Mouse (Mus musculus) gonadal fat pad, adult 2 months (tissue): Measurements from ENCODE around the gene Trim38. TPM values are rescaled to one million over a fixed set of nuclear protein-coding genes. Genes with fewer than 3 reads are reported as not detected.
"Not testable (repeated sequence)": the region's sequence is repeated elsewhere in the genome, so short reads cannot be mapped to it uniquely, and the experiment has no call there.

ENCODE experiments used
- DNase-seq: peaks from one replicate; pipeline ENCODE4 v3.0.0-alpha.2; 2012; ENCODE audit warnings: low read depth
- polyA plus RNA-seq: library from polyadenylated mRNA; depleted of rRNA; stranded (reverse); fragments of >200 nt; gene quantifications from 2 replicates; pipeline ENCODE4 v1.2.3, GENCODE M21; 2012; rRNA removed

The Trim38 gene
- polyA plus RNA-seq = 0.10 and 0.16 TPM in 2 replicates

DNA sequence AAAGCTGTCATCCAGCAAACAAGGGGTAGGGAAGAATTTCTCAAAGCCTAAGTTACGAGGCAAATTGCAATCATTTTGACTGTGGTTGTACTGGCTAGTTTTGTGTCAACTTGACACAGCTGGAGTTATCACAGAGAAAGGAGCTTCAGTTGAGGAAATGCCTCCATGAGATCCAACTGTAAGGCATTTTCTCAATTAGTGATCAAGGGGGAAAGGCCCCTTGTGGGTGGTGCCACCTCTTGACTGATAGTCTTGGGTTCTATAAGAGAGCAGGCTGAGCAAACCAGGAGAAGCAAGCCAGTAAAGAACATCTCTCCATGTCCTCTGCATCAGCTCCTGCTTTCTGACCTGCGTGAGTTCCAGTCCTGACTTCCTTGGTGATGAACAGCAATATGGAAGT, at the start of gene Trim38:
Trim38 (plus strand) TSS at position 301 of the 400 bp plus-strand sequence.
- not testable (repeated sequence) for DNase-seq

DNA sequence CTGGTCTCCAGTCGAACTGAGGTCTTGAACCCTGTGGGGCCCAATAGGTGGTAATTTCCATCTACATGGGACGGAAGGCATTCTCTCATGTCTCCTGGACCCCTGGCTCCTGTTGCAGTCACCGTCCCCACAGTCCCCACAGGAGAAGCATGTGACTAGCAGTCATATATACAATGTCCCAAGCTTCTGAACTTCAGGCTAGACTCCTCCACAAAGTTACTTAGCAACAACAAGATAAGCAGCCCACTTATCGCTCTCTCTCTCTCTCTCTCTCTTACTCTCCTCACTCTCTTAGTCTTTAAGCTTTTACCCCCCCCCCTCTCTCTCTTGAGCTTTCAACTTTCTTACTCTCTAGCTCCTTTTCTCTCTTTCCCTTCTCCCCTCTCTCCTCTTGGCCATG, 45.5 kb upstream of the Trim38 start:
- no peak for DNase-seq

GRCm38 (mm10) chr13:23725213-23725612, 44.5 kb upstream of the Trim38 start:
- DNase-seq = no peak

GRCm38 (mm10) chr13:23728472-23729191, 41.1 kb upstream of the Trim38 start:
- no peak for DNase-seq

DNA sequence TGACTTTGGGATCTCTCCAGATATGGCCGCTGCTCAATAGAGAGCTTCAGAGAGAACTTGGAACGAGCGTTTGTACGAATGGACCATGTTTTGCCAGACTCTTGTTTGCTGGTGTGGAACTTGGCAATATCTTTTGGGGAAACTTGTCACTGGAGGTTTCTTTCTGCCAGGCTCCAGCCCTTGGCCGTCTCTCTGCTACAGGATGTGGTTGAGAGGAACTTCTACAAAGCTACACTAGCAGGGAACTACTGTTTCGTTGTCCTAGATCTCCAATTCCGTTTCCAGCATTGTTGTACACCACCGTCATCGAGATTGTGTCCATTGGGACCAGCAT, 40.6 kb upstream of the Trim38 start:
- DNase-seq = no peak

DNA sequence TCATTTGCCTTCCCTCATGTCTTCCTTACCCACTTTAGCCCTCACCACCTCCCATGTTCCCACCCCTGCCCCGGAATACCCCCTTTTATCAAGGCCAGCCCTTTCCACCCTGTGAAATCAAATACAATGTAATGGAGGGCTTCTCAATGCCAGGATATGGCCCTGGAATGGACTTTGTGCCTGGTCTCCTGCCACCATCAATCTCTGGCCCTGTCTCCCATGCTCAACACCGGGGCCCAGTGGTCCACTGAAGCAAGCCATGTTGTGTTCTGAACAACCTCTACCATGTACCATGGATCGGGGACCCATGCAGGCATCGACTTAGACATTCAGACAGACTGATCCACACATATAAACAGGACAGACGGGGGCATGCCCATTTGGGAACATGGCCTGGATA, 40.0 kb upstream of the Trim38 start:
- DNase-seq = no peak

DNA sequence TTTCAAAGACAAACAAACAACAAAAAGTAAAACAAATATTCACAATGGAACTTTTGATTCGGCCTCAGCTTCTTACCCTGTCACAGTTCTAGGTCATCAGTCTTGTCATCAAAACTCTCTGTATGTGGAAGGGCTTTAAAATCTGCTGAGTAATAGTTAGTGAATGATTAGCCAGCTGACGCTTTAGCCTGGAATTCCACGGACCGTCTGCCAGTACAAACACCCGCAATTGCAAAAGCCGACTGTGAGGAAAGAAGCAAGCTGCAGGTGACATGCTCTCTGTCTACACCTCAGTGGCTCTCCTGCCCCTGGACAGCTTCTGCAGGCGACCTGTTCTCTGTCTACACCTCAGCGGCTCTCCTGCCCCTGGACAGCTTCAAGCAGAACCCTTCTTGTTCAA, 39.2 kb upstream of the Trim38 start:
- no peak for DNase-seq

DNA sequence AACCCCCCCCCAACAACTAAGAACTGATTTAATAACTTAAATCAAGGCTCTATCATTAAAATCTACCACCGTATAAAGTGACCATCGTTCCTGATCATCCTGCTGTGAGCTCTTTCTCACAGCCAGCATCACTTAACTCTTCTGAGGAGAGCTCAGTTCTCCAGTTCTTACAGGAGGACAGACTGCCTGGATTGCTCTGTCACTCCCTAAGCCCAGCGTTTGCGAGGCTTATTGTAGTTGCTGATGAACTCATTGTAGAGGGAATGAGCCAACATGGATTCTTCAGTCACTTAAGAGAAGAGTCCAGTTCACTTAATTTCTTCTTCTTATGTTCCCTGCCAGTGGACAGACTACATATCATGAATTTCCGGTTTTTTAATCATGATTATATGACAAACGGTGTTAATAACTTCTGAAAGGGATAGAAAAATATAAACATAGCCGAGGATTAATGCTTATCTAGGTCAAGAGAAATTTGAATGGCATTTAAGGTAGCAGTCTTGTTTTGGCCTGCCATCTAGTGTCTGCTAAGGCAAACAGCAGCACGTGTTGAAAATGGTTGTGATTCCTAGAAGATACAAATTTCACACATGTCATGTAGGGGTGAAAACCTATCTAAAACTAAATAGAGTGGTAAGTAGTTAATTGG, 37.4 kb upstream of the Trim38 start:
- no peak for DNase-seq

- DNase-seq = no peak
Measured at GRCm38 (mm10) chr13:23737091-23737490, 32.6 kb upstream of the Trim38 start.

DNA sequence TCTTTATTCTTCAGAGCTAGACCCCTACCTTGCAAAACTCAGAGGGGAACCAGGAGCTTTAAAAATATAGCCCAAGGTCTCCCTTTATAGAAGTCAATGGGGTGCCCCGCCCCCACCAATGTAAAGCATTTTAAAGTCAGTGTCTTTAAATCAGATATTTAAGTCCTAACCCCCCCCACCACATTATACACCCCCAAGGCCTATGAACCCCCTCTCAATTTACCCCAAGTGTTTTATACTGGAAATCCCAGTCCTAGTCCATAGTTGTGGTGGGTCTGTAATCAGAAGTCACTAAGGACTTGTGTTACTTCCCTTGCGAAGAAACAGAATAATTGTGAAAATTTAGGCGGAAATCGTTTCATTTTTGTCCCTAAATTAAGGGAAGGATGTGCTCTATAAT, 31.7 kb upstream of the Trim38 start:
- no peak for DNase-seq

- DNase-seq = no peak
Measured at GRCm38 (mm10) chr13:23738677-23739068, 31.0 kb upstream of the Trim38 start, which contains the start of gene Hist1h1c. Gene Hist1h1c (plus strand): TSS chr13:23738808.

DNA sequence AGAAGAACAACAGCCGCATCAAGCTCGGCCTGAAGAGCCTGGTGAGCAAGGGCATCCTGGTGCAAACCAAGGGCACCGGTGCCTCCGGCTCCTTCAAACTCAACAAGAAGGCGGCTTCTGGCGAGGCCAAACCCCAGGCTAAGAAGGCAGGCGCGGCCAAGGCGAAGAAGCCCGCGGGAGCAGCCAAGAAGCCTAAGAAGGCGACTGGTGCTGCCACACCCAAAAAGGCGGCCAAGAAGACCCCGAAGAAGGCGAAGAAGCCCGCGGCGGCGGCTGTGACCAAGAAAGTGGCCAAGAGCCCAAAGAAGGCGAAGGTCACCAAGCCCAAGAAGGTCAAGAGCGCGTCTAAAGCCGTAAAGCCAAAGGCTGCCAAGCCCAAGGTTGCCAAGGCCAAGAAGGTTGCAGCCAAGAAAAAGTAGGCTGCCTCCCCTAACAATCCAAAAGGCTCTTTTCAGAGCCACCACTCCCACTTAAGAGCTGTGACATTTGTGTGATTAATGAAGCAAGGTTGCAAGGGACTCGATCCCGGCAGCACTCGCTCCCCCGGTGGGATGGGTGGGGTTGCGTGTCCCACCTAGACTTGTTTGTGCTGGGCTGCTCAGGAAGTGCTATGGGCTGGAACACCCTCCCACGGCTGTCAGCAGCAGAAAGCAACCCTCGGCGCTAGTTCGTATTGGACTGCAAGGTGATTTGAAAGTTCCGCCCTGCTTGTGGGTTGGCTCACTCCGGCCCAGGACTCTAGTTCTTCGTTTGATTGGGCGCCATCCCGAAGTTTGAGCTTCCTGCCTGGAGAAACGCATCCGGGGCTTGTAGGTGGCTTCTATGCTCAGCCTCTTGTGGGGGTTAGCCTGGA, 30.4 kb upstream of the Trim38 start:
- DNase-seq = no peak

DNA sequence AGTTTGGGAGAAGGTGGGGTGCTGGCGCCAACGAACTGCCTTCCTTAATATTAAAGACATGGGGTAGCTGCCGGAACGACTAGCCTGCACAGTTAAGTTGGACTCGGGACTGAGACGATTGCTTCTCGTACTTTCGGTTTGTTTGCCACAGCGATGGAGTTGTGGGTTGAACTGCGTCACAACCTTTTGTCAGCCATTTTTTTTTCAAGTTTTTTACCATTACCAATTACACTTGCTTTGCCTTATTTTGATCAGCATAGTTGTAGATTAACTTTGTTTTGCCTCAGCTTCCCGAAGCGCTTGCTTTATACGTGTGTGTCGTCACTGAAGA, 29.8 kb upstream of the Trim38 start:
- no peak for DNase-seq

- no peak for DNase-seq
Measured at GRCm38 (mm10) chr13:23740256-23740840, 29.4 kb upstream of the Trim38 start.

DNA sequence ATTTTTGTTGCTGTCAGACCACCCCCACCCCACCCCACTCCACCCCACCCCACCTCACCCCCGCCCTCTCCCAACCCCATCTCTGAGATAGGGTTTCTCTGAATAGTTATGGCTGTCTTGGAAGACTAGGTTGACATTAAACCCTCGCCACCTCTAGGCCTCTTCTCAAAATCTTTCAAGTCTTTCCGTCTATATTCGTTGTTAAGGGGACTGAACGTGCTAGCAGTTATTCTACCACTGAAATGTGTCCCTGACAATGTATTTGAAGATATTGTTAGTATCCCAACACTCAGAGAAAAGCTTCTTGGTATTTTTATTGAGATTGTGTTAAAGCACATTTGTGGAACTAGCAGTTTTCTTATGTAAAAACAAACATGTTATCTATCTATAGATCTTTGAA, 28.8 kb upstream of the Trim38 start:
- DNase-seq = no peak

GRCm38 (mm10) chr13:23742007-23742406, 27.7 kb upstream of the Trim38 start:
- DNase-seq = no peak

DNA sequence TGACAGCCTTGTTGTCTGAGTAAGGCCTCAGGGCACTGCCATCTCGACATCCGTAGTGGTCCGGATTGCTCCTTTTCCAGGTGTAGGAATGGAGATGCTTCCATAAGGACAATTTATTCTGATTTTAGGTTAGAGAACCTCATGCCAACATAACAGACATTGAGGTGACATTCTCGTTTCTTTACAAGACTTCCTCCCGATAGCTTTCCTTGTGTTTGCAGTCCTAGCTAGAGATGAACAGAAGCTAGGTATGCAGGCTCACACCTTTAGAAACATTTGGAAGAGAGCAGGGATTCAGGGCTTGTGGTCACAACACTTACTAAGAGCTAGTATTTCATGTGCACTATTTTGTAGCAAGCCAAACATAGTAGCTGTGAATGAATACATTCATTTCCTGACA, 26.5 kb upstream of the Trim38 start:
- no peak for DNase-seq

DNA sequence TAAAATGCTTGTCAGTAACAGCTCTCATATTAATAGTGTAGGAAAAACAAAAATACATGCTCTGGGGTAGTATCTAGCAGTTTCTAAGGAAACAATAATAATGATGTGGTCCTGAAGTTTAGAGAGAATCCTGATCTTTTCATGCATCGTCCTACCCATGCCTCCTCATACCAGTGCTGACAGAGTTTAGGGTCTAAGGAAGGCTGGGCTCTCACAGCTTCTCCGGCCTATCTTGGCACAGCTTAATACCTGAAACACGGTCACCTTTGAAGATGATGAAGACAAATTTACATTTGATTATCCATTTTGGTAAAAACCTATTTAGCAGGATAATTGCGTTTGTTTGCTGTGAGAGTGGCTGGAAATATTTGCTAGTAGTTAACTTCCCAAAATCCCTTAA, 25.8 kb upstream of the Trim38 start:
- DNase-seq = no peak

GRCm38 (mm10) chr13:23744421-23745380, 25.0 kb upstream of the Trim38 start:
- no peak for DNase-seq

DNA sequence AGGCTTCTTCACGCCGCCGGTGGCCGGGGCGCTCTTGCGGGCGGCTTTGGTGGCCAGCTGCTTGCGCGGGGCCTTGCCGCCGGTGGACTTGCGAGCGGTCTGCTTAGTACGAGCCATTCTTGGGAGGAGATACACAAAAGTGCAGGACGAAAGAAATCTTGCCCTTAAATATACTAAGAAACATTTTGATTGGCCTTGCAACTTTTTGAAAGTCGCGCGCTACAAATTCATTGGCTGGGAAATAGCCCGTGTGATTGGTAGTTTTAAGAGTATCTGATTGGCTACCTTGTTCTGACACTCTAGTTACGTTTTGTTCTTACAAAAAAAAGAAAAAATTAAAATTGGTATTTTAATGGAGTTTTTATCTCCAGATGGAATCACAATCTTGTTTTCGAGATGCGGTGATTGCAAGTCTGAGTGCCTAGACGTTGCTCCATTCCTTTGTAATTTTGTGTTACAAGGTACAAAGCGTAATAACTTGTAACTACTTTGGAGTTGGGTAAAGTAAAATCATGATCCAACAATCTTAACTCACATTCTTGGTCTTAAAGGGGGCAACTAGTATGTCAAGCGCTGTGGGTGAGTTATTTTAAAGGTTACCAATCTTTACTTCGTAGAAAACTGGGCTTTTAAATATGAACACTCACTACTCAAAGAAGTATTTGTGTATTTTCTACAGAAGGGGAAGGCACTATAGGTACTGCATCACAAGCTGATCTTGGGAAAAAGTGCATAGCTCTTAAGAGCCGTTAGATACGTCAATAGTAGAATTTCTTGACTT, 24.1 kb upstream of the Trim38 start, which contains the start of gene Hist1h3c:
Hist1h3c (minus strand) TSS at position 222 of the 781 bp plus-strand sequence.
- DNase-seq = no peak
